Mouse (Mus musculus) heart, embryonic 14.5 days (tissue): Measurements from ENCODE around the gene Mob3b. TPM values are rescaled to one million over a fixed set of nuclear protein-coding genes. Genes with fewer than 3 reads are reported as not detected.

Experiments
- ATAC-seq: fragments of 200-750 bp; cut with Nextera tagmentation; 2 replicates; pipeline ENCODE4 v1.8.0; 2017; ENCODE audit warnings: low read depth, moderate TSS enrichment; ENCODE audit not compliant: insufficient number of reproducible peaks, insufficient read depth, low FRiP score
- H3K27ac ChIP-seq, 2 experiments: fragments of 200-500 bp in 1 of 2; fragments of 300-500 bp in 1 of 2; sonication (generic) in 1 of 2; replicated peaks in 1 of 2; 2 replicates each; pipeline ENCODE4 v1.5.1; 2012 to 2014; ENCODE audit warnings: low read depth in 2 of 2, low read length in 2 of 2, control low read depth in 1 of 2, mild to moderate bottlenecking in 1 of 2, mixed read lengths in 1 of 2; ENCODE audit not compliant: control insufficient read depth in 1 of 2, insufficient read depth in 1 of 2
- H3K27me3 ChIP-seq: fragments of 300-500 bp; sonication (generic); 2 replicates; pipeline ENCODE4 v1.6.1; 2014; ENCODE audit warnings: mild to moderate bottlenecking, low read length, control low read depth; ENCODE audit not compliant: control insufficient read depth, insufficient read depth
- H3K36me3 ChIP-seq: fragments of 300-500 bp; sonication (generic); 2 replicates; pipeline ENCODE4 v1.6.1; 2014; ENCODE audit warnings: mild to moderate bottlenecking, control low read depth, low read length, mixed read lengths; ENCODE audit not compliant: control insufficient read depth, insufficient read depth
- H3K4me1 ChIP-seq, 2 experiments: fragments of 200-500 bp in 1 of 2; fragments of 300-500 bp in 1 of 2; sonication (generic) in 1 of 2; 2 replicates each; pipeline ENCODE4 v1.6.1; 2012 to 2014; ENCODE audit warnings: low read length in 2 of 2, control low read depth in 1 of 2, mixed read lengths in 1 of 2; ENCODE audit not compliant: control insufficient read depth in 2 of 2, insufficient read depth in 2 of 2
- H3K4me2 ChIP-seq: fragments of 300-500 bp; sonication (generic); 2 replicates; pipeline ENCODE4 v1.6.1; 2014; ENCODE audit warnings: mild to moderate bottlenecking, low read length
- H3K4me3 ChIP-seq, 2 experiments: fragments of 200-500 bp in 1 of 2; fragments of 300-500 bp in 1 of 2; sonication (generic) in 1 of 2; 2 replicates each; pipeline ENCODE4 v1.5.1; 2012 to 2014; ENCODE audit warnings: low read length in 2 of 2, mild to moderate bottlenecking in 2 of 2, control low read depth in 1 of 2, low read depth in 1 of 2, moderate library complexity in 1 of 2; ENCODE audit not compliant: control insufficient read depth in 1 of 2, insufficient read depth in 1 of 2
- H3K9ac ChIP-seq: fragments of 300-500 bp; sonication (generic); 2 replicates; pipeline ENCODE4 v1.6.1; 2014; ENCODE audit warnings: mild to moderate bottlenecking, low read length
- H3K9me3 ChIP-seq: fragments of 300-500 bp; sonication (generic); 2 replicates; pipeline ENCODE4 v1.6.1; 2016; ENCODE audit warnings: low read length, control low read depth; ENCODE audit not compliant: control insufficient read depth
- WGBS: fragments of 180-500 bp; shearing (Covaris S2); extraction: QIAGEN DNeasy Blood & Tissue Kit; methylation state at CpG from one replicate; pipeline ENCODE4 v1.1.7; 2014; 5-methylcytosine and 5-hydroxymethylcytosine counted together
- polyA plus RNA-seq: library from polyadenylated mRNA; unstranded; fragments of >200 nt; fragmentation: Nextera tagmentation; extraction: Ambion mirVana; gene quantifications from 2 replicates; pipeline ENCODE4 v1.2.1, GENCODE M21; 2014

Gene Mob3b
- polyA plus RNA-seq, 1 experiment from 2014 or later, result 3.5 TPM

- no peak for ATAC-seq
- Histone ChIP-seq H3K9ac (no peak overlapping the region), H3K36me3 (no peaks in the 10 kb centered on the region), H3K27ac (no peak overlapping the region), H3K9me3 (no peaks in the 10 kb centered on the region), H3K4me1 (no peaks in the 10 kb centered on the region), H3K27me3 (no peaks in the 10 kb centered on the region), H3K4me2 (no peak overlapping the region), H3K4me3 (no peak overlapping the region)
- 100% methylated on average over 1 of the region's 1 CpGs for WGBS
These were observed 96.3 kb downstream of the Mob3b start for GRCm38 (mm10) chr4:35060964-35061363.

GRCm38 (mm10) chr4:35060401-35060800 is 96.9 kb downstream of the Mob3b start:
- Histone ChIP-seq H3K9ac (no peak overlapping the region), H3K27me3 (no peaks in the 10 kb centered on the region), H3K27ac (no peak overlapping the region), H3K9me3 (no peaks in the 10 kb centered on the region), H3K4me2 (no peak overlapping the region), H3K36me3 (no peaks in the 10 kb centered on the region), H3K4me1 (no peaks in the 10 kb centered on the region), H3K4me3 (no peak overlapping the region)
- 71% methylated on average over 3 of the region's 3 CpGs for WGBS
- no peak for ATAC-seq

GRCm38 (mm10) chr4:35054362-35054761 is 102.9 kb downstream of the Mob3b start:
- Histone ChIP-seq H3K4me2 (no peak overlapping the region), H3K4me3 (no peak overlapping the region), H3K27me3 (no peaks in the 10 kb centered on the region), H3K4me1 (peaks cover 2 to 4% of the 10 kb centered on the region in 2 experiments; a peak in 2 of 4 replicates), H3K36me3 (no peaks in the 10 kb centered on the region), H3K9me3 (no peaks in the 10 kb centered on the region), H3K9ac (no peak overlapping the region), H3K27ac (no peak overlapping the region)
- 66% methylated on average over 2 of the region's 2 CpGs for WGBS
- ATAC-seq, result no peak

DNA sequence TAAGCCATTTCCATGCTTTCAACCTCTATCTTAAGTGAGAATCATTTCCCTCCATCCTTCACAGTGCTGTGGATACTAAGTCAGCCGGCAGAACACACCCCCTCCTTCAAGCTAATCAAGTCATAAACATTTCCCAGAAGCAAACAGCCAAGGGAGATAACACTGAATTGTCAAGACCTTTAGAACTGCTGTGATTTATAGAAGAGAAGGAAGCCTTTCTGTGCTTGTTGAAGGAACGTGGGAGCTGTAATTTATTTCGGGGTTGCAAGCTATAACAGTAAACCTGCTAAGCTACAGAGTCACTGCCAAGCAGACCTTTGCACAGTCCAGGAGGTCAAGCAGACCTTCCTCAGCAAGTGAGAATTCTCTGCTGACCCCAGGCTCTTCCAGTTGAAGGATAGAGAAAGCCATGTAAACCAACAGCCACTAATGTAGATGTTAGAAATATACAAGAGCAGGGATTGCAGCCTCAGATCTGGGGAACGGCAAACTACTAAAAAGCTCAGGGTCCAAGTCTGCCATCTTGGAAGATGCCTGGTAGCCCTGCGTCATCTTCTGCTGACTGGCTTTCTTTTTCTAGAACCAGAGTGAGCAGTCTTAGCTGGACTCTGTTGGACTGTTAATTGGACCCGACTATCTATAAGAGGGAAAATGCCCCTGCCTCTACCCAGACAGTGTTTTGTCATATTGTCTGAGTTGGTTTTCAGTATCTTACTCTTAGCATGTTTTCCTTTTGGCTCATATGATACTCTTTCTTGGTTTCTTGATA is 104.9 kb downstream of the Mob3b start:
- no peak for ATAC-seq
- H3K9me3 ChIP-seq, result no peaks in the 10 kb centered on the region
- peaks cover 2 to 4% of the 10 kb centered on the region in 2 experiments; a peak in 2 of 4 replicates for H3K4me1 ChIP-seq
- H3K36me3 ChIP-seq, result no peaks in the 10 kb centered on the region
- no peak overlapping the region for H3K9ac ChIP-seq
- WGBS, result 69% methylated on average over 6 of the region's 6 CpGs
- H3K4me2 ChIP-seq, result no peak overlapping the region
- H3K27me3 ChIP-seq, result no peaks in the 10 kb centered on the region
- H3K4me3 ChIP-seq, result no peak overlapping the region
- H3K27ac ChIP-seq, result no peak overlapping the region

DNA sequence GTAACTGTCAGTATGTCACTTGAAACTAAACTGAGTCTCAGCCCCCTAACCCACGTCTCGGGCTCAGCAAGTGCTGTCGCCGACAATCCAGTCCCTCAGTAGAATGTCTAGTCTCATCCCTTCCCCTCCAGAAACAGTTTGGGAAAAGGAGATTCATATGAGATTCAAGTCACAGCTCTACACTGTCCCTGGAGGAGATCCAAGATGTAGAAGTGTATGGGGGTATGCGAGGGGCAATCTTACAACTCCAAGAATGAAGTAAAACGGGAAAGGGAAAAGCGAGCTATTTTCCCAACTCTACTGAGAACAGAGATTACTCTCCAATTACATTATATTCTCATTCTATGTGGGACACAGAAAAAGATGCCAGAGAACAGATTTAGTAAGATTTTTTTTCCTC is 106.1 kb downstream of the Mob3b start:
- no peak overlapping the region for H3K4me2 ChIP-seq

DNA sequence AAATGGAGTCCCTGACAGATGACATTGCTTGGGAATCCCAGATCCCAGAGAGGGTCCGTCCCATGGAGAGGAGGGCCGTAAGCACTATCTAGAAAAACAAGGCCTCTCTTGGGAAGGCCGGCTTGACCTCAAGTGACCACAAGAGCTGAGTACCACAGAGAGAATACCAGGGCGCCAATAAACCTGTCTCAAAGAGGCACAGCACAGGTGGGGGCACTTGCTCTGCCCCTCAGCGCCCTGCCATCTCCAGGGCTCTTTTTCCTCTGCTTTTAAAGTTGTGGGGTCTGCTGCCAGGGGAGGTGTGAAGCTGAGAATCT is 107.6 kb downstream of the Mob3b start:
- Histone ChIP-seq H3K4me1 (peaks cover 2 to 4% of the 10 kb centered on the region in 2 experiments; a peak in 2 of 4 replicates), H3K9ac (no peak overlapping the region), H3K4me3 (no peak overlapping the region), H3K9me3 (no peaks in the 10 kb centered on the region), H3K36me3 (no peaks in the 10 kb centered on the region), H3K4me2 (no peak overlapping the region), H3K27ac (no peak overlapping the region), H3K27me3 (no peaks in the 10 kb centered on the region)
- 68% methylated on average over 5 of the region's 5 CpGs for WGBS
- no peak for ATAC-seq

More for the DNA sequence above, 106.1 kb downstream of the Mob3b start:
- no peak overlapping the region for H3K9ac ChIP-seq
- H3K36me3 ChIP-seq, result no peaks in the 10 kb centered on the region
- 72% methylated on average over 7 of the region's 7 CpGs for WGBS
- no peak for ATAC-seq
- H3K27me3 ChIP-seq, result no peaks in the 10 kb centered on the region
- H3K27ac ChIP-seq, result no peak overlapping the region
- peaks cover 2 to 4% of the 10 kb centered on the region in 2 experiments; a peak in 2 of 4 replicates for H3K4me1 ChIP-seq
- H3K9me3 ChIP-seq, result no peaks in the 10 kb centered on the region
- no peak overlapping the region for H3K4me3 ChIP-seq

DNA sequence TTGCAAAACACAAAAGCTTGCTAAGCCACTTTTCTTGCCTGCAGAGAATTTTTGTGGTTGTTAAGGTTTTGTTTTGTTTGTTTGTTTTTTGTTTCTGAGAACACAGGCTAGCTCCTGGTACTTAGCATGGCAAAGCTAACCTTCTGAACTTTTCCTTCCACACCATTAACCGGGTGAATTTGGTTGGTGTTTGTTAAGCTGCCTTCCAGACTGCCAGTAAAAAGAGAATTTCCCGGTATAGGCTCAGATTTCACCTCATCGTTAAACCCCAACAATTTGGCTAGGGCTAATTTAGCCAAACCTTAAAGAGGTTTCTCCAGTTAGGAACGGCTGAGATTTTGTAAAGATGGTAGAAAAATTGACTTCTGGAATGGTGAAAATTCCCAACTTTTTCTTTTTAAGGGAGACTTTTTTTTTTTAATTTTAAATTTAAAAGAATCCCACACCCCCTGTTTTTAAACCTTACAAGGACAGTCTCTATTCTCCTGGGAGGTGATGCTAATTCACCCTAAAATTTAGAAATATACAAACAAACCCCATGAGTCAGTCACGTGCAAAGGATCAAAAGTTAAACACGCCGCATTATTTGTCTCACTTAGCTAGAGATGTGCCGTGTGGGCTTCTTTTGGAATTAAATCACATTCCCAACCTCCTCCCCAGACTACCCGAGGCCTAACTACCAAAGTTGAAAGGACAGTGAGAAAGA is 108.1 kb downstream of the Mob3b start:
- Histone ChIP-seq H3K36me3 (no peaks in the 10 kb centered on the region), H3K4me3 (no peak overlapping the region)
- 80% methylated on average over 9 of the region's 9 CpGs for WGBS

More for the DNA sequence above, 108.1 kb downstream of the Mob3b start:
- H3K27me3 ChIP-seq, result no peaks in the 10 kb centered on the region
- no peak overlapping the region for H3K27ac ChIP-seq
- peaks cover 2 to 4% of the 10 kb centered on the region in 2 experiments; a peak in 2 of 4 replicates for H3K4me1 ChIP-seq
- H3K9ac ChIP-seq, result no peak overlapping the region
- H3K9me3 ChIP-seq, result no peaks in the 10 kb centered on the region
- ATAC-seq, result no peak
- H3K4me2 ChIP-seq, result no peak overlapping the region
